Mouse (Mus musculus) heart, embryonic 14.5 days (tissue): ENCODE results near the gene Arih1. TPM values are rescaled to one million over a fixed set of nuclear protein-coding genes. Genes with fewer than 3 reads are reported as not detected.
A peak's percentile ranks its signal among the peaks of the same experiment; 100 is the strongest.

Experiments
- ATAC-seq: fragments of 200-750 bp; cut with Nextera tagmentation; 2 replicates; pipeline ENCODE4 v1.8.0; 2017; ENCODE audit warnings: low read depth, moderate TSS enrichment; ENCODE audit not compliant: insufficient number of reproducible peaks, insufficient read depth, low FRiP score
- H3K27ac ChIP-seq, 2 experiments: fragments of 200-500 bp in 1 of 2; fragments of 300-500 bp in 1 of 2; sonication (generic) in 1 of 2; replicated peaks in 1 of 2; 2 replicates each; pipeline ENCODE4 v1.5.1; 2012 to 2014; ENCODE audit warnings: low read depth in 2 of 2, low read length in 2 of 2, control low read depth in 1 of 2, mild to moderate bottlenecking in 1 of 2, mixed read lengths in 1 of 2; ENCODE audit not compliant: control insufficient read depth in 1 of 2, insufficient read depth in 1 of 2
- H3K27me3 ChIP-seq: fragments of 300-500 bp; sonication (generic); 2 replicates; pipeline ENCODE4 v1.6.1; 2014; ENCODE audit warnings: mild to moderate bottlenecking, low read length, control low read depth; ENCODE audit not compliant: control insufficient read depth, insufficient read depth
- H3K36me3 ChIP-seq: fragments of 300-500 bp; sonication (generic); 2 replicates; pipeline ENCODE4 v1.6.1; 2014; ENCODE audit warnings: mild to moderate bottlenecking, control low read depth, low read length, mixed read lengths; ENCODE audit not compliant: control insufficient read depth, insufficient read depth
- H3K4me1 ChIP-seq, 2 experiments: fragments of 200-500 bp in 1 of 2; fragments of 300-500 bp in 1 of 2; sonication (generic) in 1 of 2; 2 replicates each; pipeline ENCODE4 v1.6.1; 2012 to 2014; ENCODE audit warnings: low read length in 2 of 2, control low read depth in 1 of 2, mixed read lengths in 1 of 2; ENCODE audit not compliant: control insufficient read depth in 2 of 2, insufficient read depth in 2 of 2
- H3K4me2 ChIP-seq: fragments of 300-500 bp; sonication (generic); 2 replicates; pipeline ENCODE4 v1.6.1; 2014; ENCODE audit warnings: mild to moderate bottlenecking, low read length
- H3K4me3 ChIP-seq, 2 experiments: fragments of 200-500 bp in 1 of 2; fragments of 300-500 bp in 1 of 2; sonication (generic) in 1 of 2; 2 replicates each; pipeline ENCODE4 v1.5.1; 2012 to 2014; ENCODE audit warnings: low read length in 2 of 2, mild to moderate bottlenecking in 2 of 2, control low read depth in 1 of 2, low read depth in 1 of 2, moderate library complexity in 1 of 2; ENCODE audit not compliant: control insufficient read depth in 1 of 2, insufficient read depth in 1 of 2
- H3K9ac ChIP-seq: fragments of 300-500 bp; sonication (generic); 2 replicates; pipeline ENCODE4 v1.6.1; 2014; ENCODE audit warnings: mild to moderate bottlenecking, low read length
- H3K9me3 ChIP-seq: fragments of 300-500 bp; sonication (generic); 2 replicates; pipeline ENCODE4 v1.6.1; 2016; ENCODE audit warnings: low read length, control low read depth; ENCODE audit not compliant: control insufficient read depth
- WGBS: fragments of 180-500 bp; shearing (Covaris S2); extraction: QIAGEN DNeasy Blood & Tissue Kit; methylation state at CpG from one replicate; pipeline ENCODE4 v1.1.7; 2014; 5-methylcytosine and 5-hydroxymethylcytosine counted together
- polyA plus RNA-seq: library from polyadenylated mRNA; unstranded; fragments of >200 nt; fragmentation: Nextera tagmentation; extraction: Ambion mirVana; gene quantifications from 2 replicates; pipeline ENCODE4 v1.2.1, GENCODE M21; 2014

Gene Arih1
- polyA plus RNA-seq, 1 experiment from 2014 or later, result 18.3 TPM

DNA sequence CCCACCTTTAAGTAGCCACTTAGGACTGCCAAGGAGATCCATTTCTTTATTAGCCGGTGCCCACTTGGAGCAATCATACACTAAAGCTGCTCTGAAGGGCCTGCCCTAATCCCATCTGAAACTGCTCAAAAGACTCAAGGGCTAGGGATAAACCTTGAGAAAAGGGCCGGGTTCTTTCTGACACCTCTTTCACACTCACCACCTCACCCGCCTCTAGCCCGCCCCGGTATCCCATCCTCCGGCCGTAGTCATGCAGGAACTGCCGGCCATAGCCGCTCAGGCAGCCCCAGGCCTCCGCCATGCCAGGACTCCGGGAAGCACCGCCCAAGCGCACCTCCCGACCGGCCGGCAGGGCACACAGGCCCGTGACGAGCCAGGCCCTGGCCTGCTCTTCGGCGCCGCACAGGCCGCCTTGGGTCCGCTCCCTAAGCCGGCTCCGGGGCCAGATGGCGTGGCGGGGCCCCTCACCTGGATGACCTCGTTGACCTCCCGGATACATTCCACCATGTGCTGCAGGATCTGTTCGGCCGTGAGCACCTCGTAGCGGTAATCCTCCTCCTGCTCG is 825 bp downstream of the Arih1 start:
- Histone ChIP-seq H3K9ac (peak overlapping the region; percentile 99), H3K4me2 (peak overlapping the region; percentile 96), H3K9me3 (no peaks in the 10 kb centered on the region), H3K27ac (peak overlapping the region; percentile 97 to 98), H3K4me3 (peak overlapping the region; percentile 88 to 94), H3K36me3 (no peaks in the 10 kb centered on the region), H3K27me3 (no peaks in the 10 kb centered on the region), H3K4me1 (peaks cover 0 to 23% of the 10 kb centered on the region in 2 experiments; a peak in 1 of 4 replicates)
- peak; percentile 62 for ATAC-seq
- under 1% methylated on average over 34 of the region's 34 CpGs for WGBS

DNA sequence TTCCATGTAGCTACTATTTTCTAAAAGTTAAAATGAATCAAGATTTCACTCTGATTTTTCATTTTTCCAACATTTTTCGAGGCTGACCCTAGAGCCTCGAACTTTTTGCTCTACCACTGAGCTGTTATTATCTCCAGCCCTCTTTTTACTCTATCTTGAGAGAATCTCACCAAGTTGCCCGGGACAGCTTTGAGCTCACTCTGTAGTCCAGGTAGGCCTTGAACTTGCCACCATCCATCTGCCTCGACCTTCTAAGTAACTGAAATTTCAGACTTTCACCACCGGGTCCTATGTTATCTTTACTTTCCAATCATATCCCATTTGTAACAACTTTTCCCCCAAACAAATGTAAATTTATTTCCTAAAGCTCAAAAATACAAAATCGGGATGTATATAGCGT is 1.7 kb downstream of the Arih1 start:
- Histone ChIP-seq H3K27ac (peak overlapping the region in 1 of 2 experiments; percentile 97; a peak in 2 of 4 replicates), H3K9me3 (no peaks in the 10 kb centered on the region), H3K9ac (peak overlapping the region; percentile 99), H3K4me3 (peak overlapping the region; percentile 88 to 94), H3K27me3 (no peaks in the 10 kb centered on the region), H3K4me2 (peak overlapping the region; percentile 96), H3K4me1 (peaks cover 0 to 23% of the 10 kb centered on the region in 2 experiments; a peak in 1 of 4 replicates), H3K36me3 (no peaks in the 10 kb centered on the region)
- WGBS, result 7% methylated on average over 7 of the region's 7 CpGs
- ATAC-seq, result no peak

DNA sequence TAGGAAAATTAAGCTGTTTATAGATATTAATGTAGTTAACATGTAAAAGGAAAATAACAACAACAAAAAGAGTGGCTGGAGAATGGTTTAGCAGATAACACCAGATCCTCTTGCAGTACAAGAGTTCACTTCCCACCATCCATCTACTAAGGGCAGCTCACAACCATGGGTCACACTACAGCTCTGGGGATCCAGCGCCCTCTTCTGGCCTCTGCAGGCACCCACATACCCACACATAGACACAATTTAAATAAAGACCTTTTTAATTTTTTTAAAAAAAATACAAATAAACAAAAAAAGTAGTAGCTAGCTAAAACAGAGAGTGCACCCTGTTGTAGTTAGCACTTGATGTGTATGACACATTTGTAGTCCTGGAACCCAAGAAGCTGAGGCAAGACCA is 4.0 kb downstream of the Arih1 start:
- no peak overlapping the region for H3K9ac ChIP-seq
- H3K36me3 ChIP-seq, result no peaks in the 10 kb centered on the region
- H3K4me1 ChIP-seq, result peaks cover 0 to 34% of the 10 kb centered on the region in 2 experiments; a peak in 2 of 4 replicates
- no peak for ATAC-seq
- H3K9me3 ChIP-seq, result no peaks in the 10 kb centered on the region
- H3K4me2 ChIP-seq, result peak overlapping the region; percentile 39; the same call in 1 of the 2 replicates
- 22% methylated on average over 1 of the region's 1 CpGs for WGBS
- no peak overlapping the region for H3K4me3 ChIP-seq
- no peaks in the 10 kb centered on the region for H3K27me3 ChIP-seq
- H3K27ac ChIP-seq, result no peak overlapping the region

DNA sequence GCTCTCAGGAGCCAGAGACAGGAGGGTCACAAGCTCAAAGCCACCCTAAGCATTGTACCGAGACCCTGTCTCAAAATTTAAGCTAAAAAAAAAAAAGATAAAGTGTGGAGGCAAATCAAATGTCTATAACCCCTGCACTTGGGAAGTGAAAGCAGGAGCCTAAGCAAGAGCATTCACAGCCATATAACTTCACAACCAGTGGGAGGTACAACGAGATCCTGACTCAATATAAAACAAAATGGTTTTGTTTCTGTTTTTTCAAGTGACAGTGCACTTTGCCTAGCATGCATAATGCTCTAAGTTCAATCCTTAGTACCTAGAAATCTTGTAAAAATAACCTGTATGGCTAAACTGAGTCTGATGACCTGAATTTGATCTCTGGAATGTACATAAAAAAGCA is 9.8 kb downstream of the Arih1 start:
- no peaks in the 10 kb centered on the region for H3K9me3 ChIP-seq
- H3K27ac ChIP-seq, result no peak overlapping the region
- H3K4me2 ChIP-seq, result no peak overlapping the region
- H3K9ac ChIP-seq, result no peak overlapping the region
- no peak overlapping the region for H3K4me3 ChIP-seq
- no peak for ATAC-seq
- H3K27me3 ChIP-seq, result no peaks in the 10 kb centered on the region
- peaks cover 17% of the 10 kb centered on the region for H3K36me3 ChIP-seq
- H3K4me1 ChIP-seq, result peaks cover 0 to 19% of the 10 kb centered on the region in 2 experiments; a peak in 2 of 4 replicates
- 92% methylated on average over 2 of the region's 2 CpGs for WGBS

DNA sequence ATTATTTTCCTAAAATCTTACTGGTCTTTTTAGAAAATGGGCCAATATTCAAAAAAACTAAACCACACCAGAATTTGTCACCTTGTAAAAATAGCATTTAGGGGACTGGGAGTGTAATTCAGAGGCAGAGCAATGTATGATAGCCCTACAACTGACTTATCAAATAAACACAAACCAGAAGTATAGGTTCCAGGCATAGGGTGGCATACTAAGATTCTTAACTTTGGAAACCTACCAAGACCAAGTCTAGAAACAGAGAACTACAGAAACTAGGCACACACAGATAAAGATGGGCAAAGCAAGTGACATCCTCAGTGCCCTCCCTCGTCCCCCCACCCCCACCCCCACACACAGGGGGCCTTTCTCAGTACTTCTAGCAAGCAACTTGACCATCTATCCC is 11.6 kb downstream of the Arih1 start:
- WGBS, result 59% methylated on average over 1 of the region's 1 CpGs
- Histone ChIP-seq H3K27me3 (no peaks in the 10 kb centered on the region), H3K9me3 (no peaks in the 10 kb centered on the region), H3K9ac (no peak overlapping the region), H3K36me3 (peaks cover 22% of the 10 kb centered on the region), H3K27ac (no peak overlapping the region), H3K4me3 (no peak overlapping the region), H3K4me2 (no peak overlapping the region), H3K4me1 (peaks cover 0 to 19% of the 10 kb centered on the region in 2 experiments; a peak in 2 of 4 replicates)
- no peak for ATAC-seq

DNA sequence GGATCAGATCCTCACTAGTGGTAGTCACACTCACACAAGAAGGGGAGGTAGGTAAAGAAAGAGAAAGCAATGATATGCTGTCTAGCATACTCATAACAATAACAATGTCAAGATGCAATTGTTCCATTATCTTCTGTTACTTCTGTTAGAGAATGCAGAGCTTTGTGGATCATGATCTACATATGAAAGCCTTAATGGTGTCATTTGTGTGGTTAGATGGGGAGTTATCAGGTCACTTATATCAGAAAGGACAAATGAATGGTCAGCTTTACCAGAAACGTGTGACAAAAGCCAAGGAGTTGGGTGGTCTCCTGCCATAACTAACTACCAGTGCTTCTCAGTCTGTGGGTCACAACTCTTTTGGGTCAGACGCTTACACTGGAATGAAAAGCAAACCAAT is 13.2 kb downstream of the Arih1 start:
- Histone ChIP-seq H3K4me3 (no peak overlapping the region), H3K4me1 (peaks cover 0 to 14% of the 10 kb centered on the region in 2 experiments; a peak in 2 of 4 replicates), H3K9me3 (no peaks in the 10 kb centered on the region), H3K27me3 (no peaks in the 10 kb centered on the region), H3K27ac (no peak overlapping the region), H3K9ac (no peak overlapping the region), H3K36me3 (peaks cover 22% of the 10 kb centered on the region), H3K4me2 (no peak overlapping the region)
- 83% methylated on average over 2 of the region's 2 CpGs for WGBS
- ATAC-seq, result no peak

DNA sequence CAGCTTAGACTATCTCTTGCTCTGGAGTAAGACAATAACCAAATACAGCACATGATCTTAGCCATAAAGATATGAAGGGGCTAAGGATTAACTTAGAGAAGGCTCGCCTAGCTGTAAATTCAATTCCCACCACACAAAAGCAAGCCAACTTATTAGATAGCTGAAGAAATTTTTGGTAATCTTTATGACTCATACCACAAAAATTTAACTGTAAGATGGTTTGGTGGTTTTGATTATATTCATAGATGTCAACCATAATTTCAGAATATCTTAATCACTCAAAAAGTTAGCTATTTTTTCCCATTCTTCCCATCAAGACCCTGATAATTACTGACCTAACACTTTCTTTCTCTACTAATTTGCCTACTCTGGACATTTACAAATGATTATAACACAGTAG is 17.0 kb downstream of the Arih1 start:
- no peak overlapping the region for H3K4me3 ChIP-seq
- H3K9me3 ChIP-seq, result no peaks in the 10 kb centered on the region
- 49% methylated on average over 1 of the region's 1 CpGs for WGBS
- H3K4me1 ChIP-seq, result 0 out of 4 replicates have a peak, but pooled peaks cover 0 to 4% of the 10 kb centered on the region in 2 experiments
- H3K4me2 ChIP-seq, result no peak overlapping the region
- ATAC-seq, result no peak
- no peak overlapping the region for H3K9ac ChIP-seq
- H3K36me3 ChIP-seq, result peaks cover 22% of the 10 kb centered on the region
- H3K27ac ChIP-seq, result no peak overlapping the region
- no peaks in the 10 kb centered on the region for H3K27me3 ChIP-seq

DNA sequence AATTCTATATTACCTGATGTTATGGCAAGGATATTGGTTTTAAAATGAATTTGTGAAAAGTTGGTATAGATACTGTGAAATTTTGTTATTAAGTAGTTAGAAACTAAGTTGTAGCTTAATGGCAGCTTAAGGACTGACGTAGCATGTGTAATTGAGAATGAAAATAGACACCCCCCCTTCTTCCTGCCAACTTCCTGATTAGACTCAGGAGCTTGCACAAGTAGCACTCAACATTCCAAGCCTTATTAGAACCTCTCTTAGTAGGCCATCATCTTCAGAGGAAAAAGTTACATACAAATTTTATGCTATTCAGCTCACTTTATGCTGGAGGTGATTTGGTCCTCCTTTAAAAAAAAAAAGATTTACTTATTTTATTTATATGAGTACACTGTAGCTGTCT is 22.1 kb downstream of the Arih1 start:
- Histone ChIP-seq H3K9ac (no peak overlapping the region), H3K27me3 (no peaks in the 10 kb centered on the region), H3K27ac (no peak overlapping the region), H3K36me3 (0 out of 2 replicates have a peak, but pooled peaks cover 4% of the 10 kb centered on the region), H3K4me2 (no peak overlapping the region), H3K9me3 (no peaks in the 10 kb centered on the region), H3K4me1 (peaks cover 0 to 16% of the 10 kb centered on the region in 2 experiments; a peak in 2 of 4 replicates), H3K4me3 (no peak overlapping the region)
- WGBS, result 19% methylated on average over 1 of the region's 1 CpGs
- ATAC-seq, result no peak
